Mouse (Mus musculus) adrenal gland, postnatal 25 days (tissue): ENCODE data around the gene Tmem150b. TPM values are rescaled to one million over a fixed set of nuclear protein-coding genes. Genes with fewer than 3 reads are reported as not detected.

Experiments
- DNase-seq: peaks from one replicate; pipeline ENCODE4 v3.0.0; 2021; ENCODE audit warnings: mixed read lengths
- long read RNA-seq: library from polyadenylated mRNA; stranded (forward); transcript quantifications from one replicate; pipeline ENCODE4 v2.0.0, GENCODE M21; 2021
- total RNA-seq: library from RNA; stranded (reverse); gene quantifications from 2 replicates; pipeline ENCODE4 v1.2.3, GENCODE M21; 2021

Tmem150b gene
- 0.24 TPM in 1 of 2 replicates, not detected in the other for total RNA-seq
- long read RNA-seq = 0 reads

DNA sequence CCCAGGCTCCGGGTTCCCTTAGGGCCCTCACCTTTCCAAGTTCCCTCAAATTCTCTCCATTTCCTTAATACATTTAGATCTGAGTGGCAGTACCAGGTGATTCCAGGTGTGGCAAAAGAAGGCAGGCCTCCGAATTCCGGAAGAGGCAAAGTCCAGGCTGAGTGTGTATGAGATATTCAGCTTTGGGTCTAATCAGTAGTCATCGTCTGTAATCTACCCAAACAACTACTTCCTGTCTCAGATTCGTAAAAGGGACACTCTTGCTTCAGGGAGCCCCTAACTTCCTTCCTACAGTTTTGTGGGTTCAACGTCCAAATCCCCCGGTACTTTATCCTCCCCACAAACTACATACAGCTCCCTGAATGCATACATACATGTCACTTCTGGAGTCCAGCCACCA lies at the start of gene Tmem150b:
Tmem150b (minus strand) TSS at position 81 of the 400 bp plus-strand sequence.
- DNase-seq = no peak

DNA sequence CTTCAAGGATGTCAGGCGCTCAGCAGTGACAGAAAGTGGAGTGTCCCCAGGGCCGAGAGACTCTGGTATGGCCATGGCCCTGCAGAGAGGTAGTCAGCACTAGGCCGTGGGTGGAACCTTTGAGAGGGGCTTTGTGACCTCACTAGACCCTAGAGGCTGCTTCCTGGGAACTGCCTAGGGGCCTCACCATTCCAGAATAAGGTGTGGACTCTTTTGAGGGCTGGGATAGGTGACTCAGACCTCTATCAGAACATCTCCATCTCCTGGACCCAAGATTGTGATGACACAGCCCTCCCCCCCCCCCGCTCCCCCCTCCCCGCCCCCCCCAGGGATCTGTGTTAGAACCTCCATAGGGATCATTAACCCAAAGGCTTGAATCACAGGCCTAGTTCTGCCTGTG lies 46.2 kb upstream of the Tmem150b start, which contains the start of gene Fam71e2:
Fam71e2 (minus strand) TSS at position 101 of the 400 bp plus-strand sequence.
- no peak for DNase-seq

DNA sequence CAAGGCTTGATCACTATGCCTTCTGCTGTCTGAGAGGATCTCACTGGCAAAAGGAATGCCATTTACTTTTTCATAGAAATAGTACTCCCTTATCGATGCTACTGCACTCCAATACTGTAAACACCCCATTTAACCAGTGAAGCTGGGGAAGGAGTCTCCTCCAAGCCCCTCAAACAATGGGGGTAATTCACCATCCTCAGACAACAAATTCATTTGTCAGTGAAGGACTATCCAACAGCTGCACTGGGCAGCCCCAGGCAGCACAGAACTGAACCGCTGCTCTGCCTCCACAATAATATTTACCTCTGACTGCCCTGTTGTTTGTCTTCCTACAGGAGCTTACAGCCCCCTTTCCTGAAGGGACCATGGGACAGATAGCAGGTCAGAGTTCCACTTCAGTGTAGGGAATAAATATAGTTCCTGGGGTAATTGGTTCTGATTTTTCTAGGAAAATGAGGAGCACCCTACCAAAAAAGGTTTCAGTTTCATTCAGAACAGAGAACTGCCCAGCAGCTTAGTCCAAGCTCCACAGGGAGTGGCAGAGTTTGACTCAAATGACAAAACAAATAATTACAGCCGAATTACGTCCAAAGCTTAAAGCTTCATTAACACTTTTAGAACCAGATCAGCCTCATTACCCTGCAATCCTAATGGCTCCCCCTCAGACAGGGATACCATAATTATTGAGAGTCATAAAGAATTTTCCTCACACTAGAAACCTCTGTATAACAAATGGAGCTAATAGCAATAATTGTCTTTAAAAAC lies 40.1 kb upstream of the Tmem150b start:
- DNase-seq = no peak

DNA sequence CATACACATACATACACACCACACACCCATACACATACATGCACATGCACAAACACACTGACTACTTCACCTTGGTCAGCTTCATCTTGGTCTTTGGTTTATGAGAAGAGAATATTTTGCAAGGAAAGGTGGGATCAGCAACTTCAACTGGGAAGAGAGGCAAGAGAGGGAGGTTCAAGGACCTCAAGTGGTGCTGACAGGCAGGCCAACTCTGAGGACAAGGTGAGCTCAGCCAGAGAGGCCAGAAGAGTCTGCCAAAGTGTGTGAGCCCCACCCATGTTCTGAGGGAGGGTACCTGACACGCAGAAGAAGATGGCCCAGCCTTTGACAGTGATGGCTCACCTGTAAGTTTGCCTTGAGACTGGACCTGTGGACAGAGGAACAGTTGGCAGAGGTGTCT lies 34.6 kb upstream of the Tmem150b start:
- DNase-seq = no peak

DNA sequence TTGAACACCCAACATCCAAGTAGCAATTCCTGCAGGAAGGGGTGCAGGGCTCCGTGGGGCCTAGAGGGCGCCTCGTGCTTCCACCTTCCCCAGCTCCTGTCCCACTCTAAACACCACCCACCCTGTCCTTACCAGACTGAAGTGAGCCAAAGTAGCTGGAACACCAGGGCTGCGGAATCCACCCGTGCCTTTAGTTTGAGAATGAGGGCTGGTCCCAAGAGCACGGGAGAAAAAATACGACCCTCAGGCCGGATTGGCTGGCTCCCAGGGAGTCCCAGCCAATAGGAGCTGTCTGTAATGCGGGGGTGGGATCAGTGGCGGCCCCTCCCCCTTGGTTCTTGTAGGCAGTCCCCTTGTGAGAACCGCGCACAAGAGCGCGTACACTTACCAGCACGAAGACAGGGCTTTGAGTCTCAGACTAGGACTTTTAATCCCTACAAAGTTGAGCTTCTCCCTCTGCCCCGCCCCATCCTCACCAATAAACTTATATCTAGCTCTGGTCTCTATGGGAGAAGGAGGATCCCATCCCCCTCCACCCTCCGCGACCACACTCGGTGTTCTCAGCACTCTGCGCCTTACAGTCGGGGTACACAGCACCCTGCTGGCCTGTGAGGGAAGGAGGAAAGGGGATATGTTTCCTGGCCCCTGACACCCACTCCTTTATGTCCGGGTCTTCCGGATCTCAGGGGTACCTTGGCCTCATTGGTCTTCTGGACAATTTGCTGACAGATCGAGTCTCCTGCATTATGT lies 27.9 kb upstream of the Tmem150b start, which contains the start of gene Cox6b2:
Cox6b2 (minus strand) TSS at position 274 of the 750 bp plus-strand sequence.
- DNase-seq = peak; percentile 71

DNA sequence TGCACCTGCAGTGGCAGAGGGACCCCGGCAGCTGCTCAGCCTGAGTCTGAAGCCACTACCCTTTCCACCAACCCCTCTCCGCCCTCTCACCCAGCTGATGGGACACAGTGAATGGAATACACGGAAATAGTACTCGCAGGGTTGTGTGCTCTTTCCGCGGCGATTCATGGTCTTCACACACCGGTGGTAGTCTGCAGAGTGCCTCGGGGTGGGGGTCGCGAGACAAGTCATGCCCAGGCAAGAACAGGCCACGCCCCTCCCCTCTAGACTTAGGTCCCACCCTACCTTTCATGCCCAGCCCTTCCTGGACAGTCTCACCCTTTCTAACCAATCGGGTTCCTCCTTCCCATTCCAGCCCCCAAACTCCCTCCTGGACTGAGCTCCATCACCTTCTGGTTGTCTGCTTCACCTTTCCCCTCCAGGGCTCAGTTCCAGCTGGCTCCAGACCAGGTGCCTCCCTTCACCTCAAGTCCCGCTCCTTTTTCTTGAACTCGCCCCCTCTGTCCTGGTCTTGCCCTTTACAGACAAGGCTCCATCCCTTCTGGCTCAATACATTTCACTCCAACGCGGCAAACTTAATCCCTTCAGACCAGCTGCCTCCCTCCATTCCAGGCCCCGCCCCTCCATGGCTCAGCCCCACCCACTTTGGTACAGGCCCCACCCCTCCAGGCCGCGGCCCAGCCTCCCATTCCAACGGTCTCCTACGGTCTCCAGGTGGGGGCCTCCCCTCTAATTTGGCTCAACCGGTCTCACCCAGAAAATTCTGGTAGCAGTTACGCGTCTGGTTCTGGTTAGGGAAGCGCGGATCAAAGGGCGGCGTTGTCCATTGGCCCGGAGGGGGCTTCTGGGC lies 27.1 kb upstream of the Tmem150b start:
- peak; percentile 41 for DNase-seq

DNA sequence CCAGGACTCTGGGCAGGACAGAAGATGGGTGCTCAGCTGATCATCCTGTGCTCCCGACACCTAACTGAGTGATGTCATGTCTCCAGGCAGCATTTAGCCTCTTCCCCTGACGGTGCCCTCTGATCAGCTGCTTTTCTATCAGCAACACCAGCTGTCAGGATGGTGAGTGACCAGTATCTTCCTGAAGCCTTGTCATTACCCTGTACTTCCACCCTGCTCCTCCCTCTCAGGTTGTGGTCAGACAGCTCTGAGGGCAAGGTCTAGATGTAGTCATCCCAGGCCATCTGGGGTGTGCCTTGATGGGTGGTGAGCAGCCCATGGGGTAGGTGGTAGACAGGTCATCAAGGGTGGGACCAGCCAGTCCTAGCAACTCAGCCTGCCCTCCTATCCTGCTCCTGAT lies 24.1 kb upstream of the Tmem150b start:
- no peak for DNase-seq

DNA sequence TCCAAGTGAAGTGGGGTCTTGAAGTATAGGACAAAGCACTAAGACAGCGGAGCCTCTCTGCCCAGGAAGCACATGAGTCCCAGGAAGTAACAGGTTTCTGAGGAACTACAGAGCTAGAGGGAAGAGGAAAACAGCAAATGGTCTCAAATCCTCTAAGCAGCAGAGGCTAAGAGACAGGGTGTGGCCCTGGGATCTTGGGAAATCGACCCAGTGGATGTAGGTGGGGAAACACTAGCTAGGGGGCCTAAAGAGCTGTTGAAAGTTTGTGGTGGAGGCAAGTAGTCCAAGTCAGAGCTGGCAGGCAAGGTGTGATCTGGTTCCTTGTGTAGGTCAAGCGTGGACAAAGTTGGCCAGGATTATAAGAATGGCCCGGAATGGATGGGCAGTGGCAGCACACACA lies 23.3 kb upstream of the Tmem150b start:
- DNase-seq = no peak

DNA sequence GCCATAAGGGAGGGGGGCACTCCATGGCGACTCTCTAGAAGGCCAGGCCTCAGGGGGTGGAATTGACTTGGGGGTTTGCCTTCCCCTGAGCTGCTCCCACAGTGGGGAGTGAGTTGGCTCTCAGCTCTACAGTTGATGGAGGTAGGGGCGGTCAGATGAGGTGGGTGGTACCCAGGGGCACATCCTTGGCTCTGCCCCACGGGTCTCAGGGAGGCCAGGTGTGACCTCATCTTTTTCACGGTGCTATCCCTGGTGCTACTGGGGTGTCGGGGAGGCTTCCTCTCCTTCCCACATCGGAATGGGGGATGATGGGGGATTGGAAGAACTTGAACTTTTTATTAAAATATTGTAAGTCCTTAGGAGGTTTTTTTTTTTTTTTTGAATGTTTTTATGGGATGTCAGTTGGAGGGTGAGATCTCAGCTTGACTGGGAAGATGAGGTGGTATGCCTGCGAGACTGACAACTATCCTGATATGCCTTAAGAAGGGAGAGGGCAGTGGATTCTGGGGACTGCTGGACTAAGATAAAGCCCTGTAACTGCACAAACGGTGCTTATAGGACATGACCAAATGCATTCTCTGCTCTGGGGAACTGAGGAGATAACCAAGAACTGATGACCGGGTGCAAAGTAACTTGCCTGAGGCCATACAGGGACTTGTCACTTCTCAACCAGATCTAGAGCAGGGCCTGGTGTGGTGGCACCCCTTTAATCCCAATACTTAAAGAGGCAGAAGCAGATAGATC lies 22.3 kb upstream of the Tmem150b start:
- no peak for DNase-seq

DNA sequence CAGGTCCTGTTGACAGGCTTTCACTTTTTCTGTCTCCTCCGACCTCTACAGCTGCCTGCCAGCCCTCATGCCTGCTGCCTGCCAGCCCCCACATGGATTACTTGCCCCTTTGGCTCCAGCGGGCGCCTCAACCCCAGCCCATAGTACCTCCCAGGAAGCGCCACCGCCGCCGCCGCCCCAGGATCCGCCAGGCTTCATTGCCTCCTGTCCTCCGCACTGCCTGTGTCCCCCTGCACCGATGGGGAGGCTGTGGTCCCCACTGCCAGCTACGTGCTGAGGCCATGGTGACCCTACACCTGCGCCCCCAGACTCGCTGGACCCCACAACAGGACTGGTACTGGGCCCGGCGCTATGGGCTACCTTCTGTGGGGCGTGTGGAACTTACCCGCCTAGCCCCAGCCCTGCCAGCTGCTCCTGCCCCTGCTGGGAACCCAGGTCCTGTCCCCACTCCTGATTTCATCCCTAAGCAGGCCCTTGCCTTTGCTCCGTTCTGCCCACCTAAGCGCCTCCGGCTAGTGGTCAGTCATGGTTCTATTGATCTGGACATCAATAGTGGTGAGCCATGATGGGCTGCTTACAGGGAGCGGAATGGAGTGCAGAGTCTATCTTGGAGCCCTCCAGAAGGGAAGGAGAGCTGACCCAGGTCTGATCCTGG lies 21.4 kb upstream of the Tmem150b start:
- no peak for DNase-seq

DNA sequence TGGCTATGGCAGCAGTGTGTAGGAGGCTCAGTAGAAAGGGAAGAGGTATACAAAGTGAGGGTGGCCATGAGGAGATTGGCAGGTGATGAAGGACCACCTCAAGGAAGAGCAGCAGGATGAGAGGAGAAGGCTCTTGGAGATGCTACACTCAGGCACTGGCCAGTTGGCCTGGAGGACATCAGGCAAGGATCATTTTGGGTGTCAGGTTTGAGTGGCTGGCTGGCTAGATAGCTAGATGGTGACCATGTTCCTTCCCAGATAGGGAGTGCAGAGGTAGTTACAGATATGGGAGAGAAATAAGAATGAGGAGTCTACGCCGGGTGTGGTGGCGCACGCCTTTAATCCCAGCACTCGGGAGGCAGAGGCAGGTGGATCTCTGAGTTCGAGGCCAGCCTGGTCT lies 19.8 kb upstream of the Tmem150b start:
- no peak for DNase-seq

DNA sequence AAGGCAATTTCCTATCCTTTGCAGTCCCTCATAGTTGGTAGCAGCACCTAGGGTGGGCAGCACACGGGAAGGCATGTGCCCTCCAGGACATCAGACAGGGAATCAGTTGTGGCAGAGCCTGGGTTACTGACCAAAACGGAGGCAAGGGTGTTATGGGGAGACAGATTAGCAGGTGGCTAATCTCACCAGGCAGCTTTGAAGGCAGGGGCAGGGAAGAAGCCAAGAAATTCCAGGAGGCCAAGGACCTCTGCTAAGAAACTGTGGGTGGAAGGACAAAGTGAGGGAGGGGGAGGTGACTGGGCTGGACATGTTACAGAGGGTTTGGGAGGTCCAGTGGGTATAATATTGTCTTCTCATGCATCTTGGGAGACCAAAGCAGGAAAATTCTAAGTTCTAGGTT lies 18.3 kb upstream of the Tmem150b start:
- DNase-seq = no peak

DNA sequence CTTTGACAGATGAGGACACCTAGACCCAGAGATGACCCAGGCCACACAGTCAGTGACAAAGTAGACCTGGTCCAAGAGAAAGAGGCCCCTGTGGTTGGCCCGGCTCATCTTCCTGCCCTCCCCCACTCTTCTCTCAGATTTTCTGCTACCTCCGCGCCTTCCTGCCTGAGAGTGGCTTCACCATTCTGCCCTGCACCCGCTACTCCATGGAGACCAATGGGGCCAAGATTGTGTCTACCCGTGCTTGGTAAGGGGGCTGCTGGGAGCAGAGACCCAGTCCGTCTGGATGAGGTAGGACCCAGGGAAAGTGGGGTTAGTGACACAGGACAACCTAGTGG lies 17.4 kb upstream of the Tmem150b start:
- DNase-seq = no peak

DNA sequence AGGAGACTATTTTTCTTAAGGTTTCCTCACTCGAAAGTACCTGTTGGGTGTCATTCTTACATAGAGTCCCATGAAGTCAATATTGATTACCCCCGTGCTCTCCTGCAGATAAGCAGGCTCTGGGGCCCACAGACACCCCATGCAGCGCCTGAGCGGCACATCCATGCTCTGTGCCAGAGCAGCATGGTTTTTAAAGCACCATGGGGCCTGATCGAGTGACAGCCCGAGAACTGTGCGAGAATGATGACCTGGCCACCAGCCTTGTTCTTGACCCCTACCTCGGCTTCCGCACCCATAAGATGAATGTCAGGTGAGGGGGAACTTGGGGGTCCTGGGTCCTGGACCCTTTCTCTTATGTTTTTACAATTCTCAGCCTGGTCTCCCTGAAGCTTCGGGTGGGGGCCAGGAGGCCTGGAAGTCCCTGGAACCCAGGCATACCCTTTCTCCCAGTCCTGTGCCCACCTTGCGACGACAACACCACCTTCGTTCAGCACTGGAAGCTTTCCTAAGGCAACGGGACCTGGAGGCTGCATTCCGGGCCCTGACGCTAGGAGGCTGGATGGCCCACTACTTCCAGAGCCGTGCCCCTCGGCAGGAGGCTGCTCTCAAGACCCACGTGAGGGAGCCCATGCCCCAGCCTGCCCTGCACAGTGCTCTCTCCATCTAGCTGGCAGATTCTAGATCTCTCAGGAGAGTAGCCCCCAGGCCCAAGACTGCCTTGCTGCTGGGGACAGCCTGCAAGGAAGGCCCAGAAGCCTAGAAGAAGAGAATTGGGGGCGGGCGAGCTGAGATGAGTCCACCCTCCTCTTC lies 16.8 kb upstream of the Tmem150b start:
- no peak for DNase-seq

DNA sequence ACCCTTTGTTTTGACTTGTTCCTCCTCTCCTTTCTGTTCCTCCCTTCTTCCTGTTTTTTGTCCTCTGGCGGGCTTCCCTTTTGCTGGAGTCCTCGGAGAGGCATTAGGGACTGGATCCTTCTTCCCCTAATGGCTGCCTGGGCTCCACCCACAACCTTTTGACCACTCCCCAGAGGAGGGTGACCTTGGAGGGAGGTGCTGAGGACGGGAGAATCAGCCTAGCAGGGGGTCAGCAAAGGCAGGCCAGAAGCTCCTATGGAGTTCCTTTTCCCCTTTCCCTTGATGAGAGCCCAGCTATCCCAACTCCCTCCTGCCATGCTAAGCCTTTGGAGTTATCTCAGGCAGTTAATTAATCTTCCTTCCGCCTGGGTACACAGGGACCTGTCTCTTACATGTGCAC lies 16.1 kb upstream of the Tmem150b start:
- DNase-seq = peak; percentile 54

DNA sequence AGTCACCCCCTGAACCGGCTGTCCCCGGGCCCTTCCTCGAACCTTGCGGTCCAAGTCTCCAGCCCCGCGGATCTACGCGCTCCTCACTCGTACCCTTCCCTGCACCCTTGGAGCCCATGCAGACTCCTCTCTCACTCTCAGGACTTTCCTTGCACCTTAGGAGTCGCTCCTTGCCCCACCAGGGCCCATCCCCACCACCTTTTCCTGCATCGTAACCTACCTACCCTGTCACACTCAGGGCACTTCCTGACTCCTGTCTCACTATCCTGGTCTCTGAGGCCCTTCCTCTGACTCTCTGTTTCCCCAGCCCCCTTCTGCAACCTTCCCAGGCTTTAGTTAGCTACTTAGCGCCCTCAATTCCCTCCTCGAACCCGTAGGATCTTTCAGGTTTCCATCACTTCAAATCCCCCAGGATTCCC lies 15.3 kb upstream of the Tmem150b start:
- DNase-seq = no peak

DNA sequence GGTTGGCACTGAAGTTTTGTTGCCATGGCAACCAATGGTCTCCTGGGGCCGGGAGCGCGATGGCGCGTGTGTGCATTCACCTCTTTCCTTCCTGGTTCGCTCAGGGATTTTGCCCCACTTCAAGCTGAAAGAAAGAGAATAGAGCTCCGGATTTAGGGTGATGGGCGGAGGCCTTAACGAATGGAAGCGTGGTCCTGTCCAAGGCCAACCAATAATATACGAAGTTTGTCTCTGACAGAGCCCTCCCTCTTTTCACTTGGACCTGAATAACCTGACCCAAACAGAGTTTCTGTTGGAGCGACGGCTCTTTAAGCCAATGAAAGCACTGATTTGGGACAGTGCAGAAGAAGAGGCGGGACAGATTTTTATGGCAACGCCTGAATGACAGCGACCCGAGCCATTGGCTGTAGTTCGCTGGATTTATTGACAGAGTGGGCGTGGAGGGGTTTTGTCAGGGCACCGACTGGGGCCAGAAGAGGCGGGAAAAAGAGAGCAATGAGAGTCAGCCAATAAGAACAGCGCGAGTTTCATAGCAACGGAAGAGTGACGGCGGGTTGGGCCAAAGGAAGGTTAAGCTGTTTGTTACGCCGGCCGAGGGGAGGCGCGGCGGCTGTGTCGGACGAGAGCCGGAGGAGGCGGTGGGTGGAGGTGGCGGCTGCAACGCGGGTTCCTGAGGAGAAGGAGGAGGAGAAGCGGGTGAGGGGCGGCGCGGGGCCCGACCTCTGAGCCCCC lies 14.7 kb upstream of the Tmem150b start, which contains the start of gene Kmt5c:
Kmt5c (plus strand) TSS at position 572 of the 732 bp plus-strand sequence.
- peak; percentile 92 for DNase-seq

DNA sequence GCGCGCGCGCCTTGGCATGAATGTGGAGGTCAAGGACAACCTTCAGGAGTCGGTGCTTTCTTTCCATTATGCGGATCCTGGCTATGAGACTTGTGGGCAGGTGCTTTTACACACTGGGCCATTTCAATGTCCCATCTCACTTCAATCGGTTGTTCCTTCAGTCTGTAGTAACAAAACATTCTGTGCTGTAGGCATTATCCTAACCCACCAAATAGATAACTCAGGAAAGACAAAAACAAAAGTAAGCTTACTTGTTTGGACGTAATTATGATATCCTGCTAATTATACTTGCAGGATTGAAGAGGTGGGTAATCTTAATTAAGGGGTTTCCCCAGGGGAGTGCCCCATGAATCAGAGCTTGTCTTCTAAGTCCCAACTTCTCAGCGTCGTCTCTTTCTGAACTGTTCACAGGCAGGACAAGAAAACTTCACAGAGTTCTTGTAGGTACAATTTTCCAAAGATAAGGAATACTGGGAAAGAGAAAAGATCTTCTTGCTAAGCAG lies 14.0 kb upstream of the Tmem150b start:
- no peak for DNase-seq

DNA sequence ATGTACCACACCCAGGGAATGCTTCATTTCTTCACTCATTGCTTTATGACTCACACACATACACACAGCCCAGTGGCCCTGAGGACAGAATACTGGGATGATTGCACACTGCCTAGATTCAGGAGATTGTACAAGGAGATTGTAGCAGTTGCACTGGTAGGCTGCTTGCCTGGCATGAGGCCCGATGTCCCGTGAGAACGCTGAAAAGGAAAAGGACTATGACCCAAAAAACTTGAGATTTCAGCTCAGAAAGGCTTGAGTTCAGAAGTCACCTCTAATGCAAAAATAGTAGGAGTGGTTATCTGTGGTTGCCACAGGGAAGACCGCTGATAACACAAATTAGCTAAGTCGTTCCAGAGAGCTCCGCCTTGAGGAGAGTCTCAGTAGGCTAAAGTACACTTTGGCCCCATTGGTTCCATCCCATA lies 7.9 kb upstream of the Tmem150b start:
- DNase-seq = peak; percentile 26
